Comparison of ENCODE assay signal across 21 mouse cellular contexts in genomic region chr11:64924989-64925388, GRCm38 (mm10).
"Had no signal": no experiment of that assay in that cellular context is flagged by ENCODE, and none has a peak within 500 bp of the region (broad histone marks: within the 10 kb centered on the region; RNA-seq: fewer than 3 reads in every experiment).

No protein-coding gene starts in this region.

- H3K4me3 ChIP-seq: lung, embryonic 15.5 days; midbrain, embryonic 10.5 days; midbrain, embryonic 12.5 days; myocyte; neural tube, embryonic 13.5 days; neural tube, embryonic 15.5 days had no signal

- H3K4me1 ChIP-seq: midbrain, embryonic 10.5 days; midbrain, embryonic 12.5 days; neural tube, embryonic 13.5 days; neural tube, embryonic 15.5 days had no signal

- H3K9me3 ChIP-seq: lung, embryonic 15.5 days; midbrain, embryonic 10.5 days; midbrain, embryonic 12.5 days; neural tube, embryonic 13.5 days; neural tube, embryonic 15.5 days had no signal

- H3K27ac ChIP-seq: lung, embryonic 15.5 days; macrophage; midbrain, embryonic 10.5 days; midbrain, embryonic 12.5 days; neural tube, embryonic 13.5 days; neural tube, embryonic 15.5 days had no signal

- H3K9ac ChIP-seq: lung, embryonic 15.5 days; midbrain, embryonic 12.5 days; neural tube, embryonic 13.5 days; neural tube, embryonic 15.5 days had no signal

- H3K36me3 ChIP-seq: lung, embryonic 15.5 days; midbrain, embryonic 10.5 days; midbrain, embryonic 12.5 days; neural tube, embryonic 13.5 days; neural tube, embryonic 15.5 days had no signal

- H3K27me3 ChIP-seq: midbrain, embryonic 12.5 days; neural tube, embryonic 13.5 days; neural tube, embryonic 15.5 days had no signal

- H3K4me2 ChIP-seq: lung, embryonic 15.5 days; midbrain, embryonic 12.5 days; neural tube, embryonic 13.5 days; neural tube, embryonic 15.5 days had no signal

- DNase-seq: lung, adult 2 months; lung, postnatal 14 days; lung, postnatal 36 days; midbrain, embryonic 14.5 days; retina, postnatal 1 day; right cerebral cortex, adult 18-20 months; right cerebral cortex, postnatal 25 days; right cerebral cortex, postnatal 4 days; spleen, adult 18-20 months; thymus, adult 18-20 months; thymus, postnatal 14 days; thymus, postnatal 36 days had no signal

- ATAC-seq: lung, postnatal 0 days; midbrain, embryonic 16.5 days had no signal
